Mouse (Mus musculus) left cerebral cortex, adult 9 months (tissue): ENCODE data around the gene Khdc1a.

Experiments used
- DNase-seq, 2 experiments: peaks; one replicate each; pipeline ENCODE4 v3.0.0; 2022; ENCODE audit warnings: low spot score in 2 of 2

Gene Khdc1a

GRCm38 (mm10) chr1:21391138-21391671 is 41.8 kb downstream of the Khdc1a start:
- DNase-seq = no peak
